Mouse (Mus musculus) G1E (cell line): Measurements from ENCODE around the gene Mef2b.

Source experiments
- CTCF ChIP-seq: IDR thresholded peaks from 2 replicates; pipeline ENCODE4 v1.5.1; 2012; ENCODE audit warnings: low read depth, low read length, inconsistent platforms, mixed read lengths
- GATA1 ChIP-seq: IDR thresholded peaks from 2 replicates; pipeline ENCODE4 v1.6.1; 2012; ENCODE audit warnings: borderline replicate concordance, low read length, inconsistent platforms, mixed read lengths
- TAL1 ChIP-seq: conservative IDR thresholded peaks from 2 replicates; pipeline ENCODE4 v1.6.1; 2012; ENCODE audit warnings: low read depth, low read length, inconsistent platforms, mixed read lengths

GRCm38 (mm10) chr8:70104922-70105321, 34.6 kb upstream of the Mef2b start:
- TF ChIP-seq CTCF = no peak
- TF ChIP-seq TAL1 = no peak
- TF ChIP-seq GATA1 = no peak
